Mouse (Mus musculus) T-helper 17 cell (primary cell): ENCODE measurements around the gene Ube2a.

ENCODE experiments used
- in situ Hi-C, 2 experiments: fragments of 300-600 bp; cut with MboI, MseI; formaldehyde crosslinking; loops; 1 replicate in 1 of 2; 2 replicates in 1 of 2; pipeline ENCODE4 v1.15.1; 2025; ENCODE audit warnings: high pct_unique_total_duplicates in 2 of 2

Gene Ube2a

GRCm38 (mm10) chrX:36873765-36874164, at the start of gene Ube2a, which contains the start of gene C330007P06Rik:
TSS of gene Ube2a (plus strand) at chrX:36873900.
TSS of gene C330007P06Rik (minus strand) at chrX:36874111.
- in situ Hi-C loops: no loop called here

- in situ Hi-C loops: loop anchor here (10.0 kb wide), 2 partner anchors 201 to 231 kb away; no protein-coding TSS in a partner anchor
Measured at GRCm38 (mm10) chrX:36823932-36824711, 49.6 kb upstream of the Ube2a start.

- in situ Hi-C loops: loop anchor here (10.0 kb wide), 2 partner anchors 200 to 230 kb away; no protein-coding TSS in a partner anchor
Measured at GRCm38 (mm10) chrX:36825032-36825431, 48.7 kb upstream of the Ube2a start.

- in situ Hi-C loops: loop anchor here (10.0 kb wide), 2 partner anchors 198 to 228 kb away; no protein-coding TSS in a partner anchor
Measured at GRCm38 (mm10) chrX:36826873-36827272, 46.8 kb upstream of the Ube2a start.

GRCm38 (mm10) chrX:36830271-36830670, 43.4 kb upstream of the Ube2a start:
- in situ Hi-C loops: no loop called here

GRCm38 (mm10) chrX:36831632-36832031, 42.1 kb upstream of the Ube2a start:
- in situ Hi-C loops: no loop called here

- in situ Hi-C loops: no loop called here
Measured at GRCm38 (mm10) chrX:36833397-36834084, 40.2 kb upstream of the Ube2a start.

- in situ Hi-C loops: no loop called here
Measured at GRCm38 (mm10) chrX:36837069-36837676, 36.5 kb upstream of the Ube2a start.

GRCm38 (mm10) chrX:36839391-36839790, 34.3 kb upstream of the Ube2a start:
- in situ Hi-C loops: no loop called here

GRCm38 (mm10) chrX:36841698-36842097, 32.0 kb upstream of the Ube2a start:
- in situ Hi-C loops: loop anchor here in 1 of 2 experiments (5.0 kb wide), 1 partner anchor 186 kb away; no protein-coding TSS in a partner anchor

- in situ Hi-C loops: loop anchor here in 1 of 2 experiments (5.0 kb wide), 1 partner anchor 184 kb away; no protein-coding TSS in a partner anchor
Measured at GRCm38 (mm10) chrX:36843346-36843990, 30.2 kb upstream of the Ube2a start.

- in situ Hi-C loops: no loop called here
Measured at GRCm38 (mm10) chrX:36847152-36847551, 26.5 kb upstream of the Ube2a start.

- in situ Hi-C loops: no loop called here
Measured at GRCm38 (mm10) chrX:36852631-36853030, 21.1 kb upstream of the Ube2a start.

GRCm38 (mm10) chrX:36863766-36864608, 9.7 kb upstream of the Ube2a start:
- in situ Hi-C loops: no loop called here

- in situ Hi-C loops: no loop called here
Measured at GRCm38 (mm10) chrX:36864609-36865328, 8.9 kb upstream of the Ube2a start.

GRCm38 (mm10) chrX:36870372-36870771, 3.3 kb upstream of the Ube2a start:
- in situ Hi-C loops: no loop called here

- in situ Hi-C loops: no loop called here
Measured at GRCm38 (mm10) chrX:36874178-36874696, 537 bp downstream of the Ube2a start.

- in situ Hi-C loops: no loop called here
Measured at GRCm38 (mm10) chrX:36874704-36875128, 1.0 kb downstream of the Ube2a start.

- in situ Hi-C loops: loop anchor here in 1 of 2 experiments (10.0 kb wide), 1 partner anchor 1200 kb away; the partner anchor contains the start of gene Rhox11
Measured at GRCm38 (mm10) chrX:36884719-36885118, 11.0 kb downstream of the Ube2a start.
